Mouse (Mus musculus) T-helper 17 cell (primary cell): ENCODE results near the gene Cd163l1.

Experiments used
- in situ Hi-C, 2 experiments: fragments of 300-600 bp; cut with MboI, MseI; formaldehyde crosslinking; loops; 1 replicate in 1 of 2; 2 replicates in 1 of 2; pipeline ENCODE4 v1.15.1; 2025; ENCODE audit warnings: high pct_unique_total_duplicates in 2 of 2

Gene Cd163l1

GRCm38 (mm10) chr7:140219268-140219667, 1.2 kb downstream of the Cd163l1 start:
- in situ Hi-C loops: no loop called here

- in situ Hi-C loops: no loop called here
Observed at GRCm38 (mm10) chr7:140220375-140220774, 2.3 kb downstream of the Cd163l1 start.

- in situ Hi-C loops: no loop called here
Observed at GRCm38 (mm10) chr7:140224209-140224608, 6.1 kb downstream of the Cd163l1 start.

- in situ Hi-C loops: no loop called here
Observed at GRCm38 (mm10) chr7:140228476-140228875, 10.4 kb downstream of the Cd163l1 start.

GRCm38 (mm10) chr7:140231026-140231425, 13.0 kb downstream of the Cd163l1 start:
- in situ Hi-C loops: no loop called here

GRCm38 (mm10) chr7:140233696-140234095, 15.6 kb downstream of the Cd163l1 start:
- in situ Hi-C loops: no loop called here

GRCm38 (mm10) chr7:140247216-140247615, 29.1 kb downstream of the Cd163l1 start, which contains the start of gene 5830411N06Rik:
Gene 5830411N06Rik (plus strand): TSS chr7:140247284.
- in situ Hi-C loops: no loop called here

- in situ Hi-C loops: no loop called here
Observed at GRCm38 (mm10) chr7:140253780-140254299, 35.8 kb downstream of the Cd163l1 start.
